Mouse (Mus musculus) urinary bladder, postnatal 36 days (tissue): ENCODE measurements at regions not wholly inside any gene's neighbourhood (a gene's known extent, or its start where the extent isn't known, plus 50 kb on each side); places are given as distances from the start of the nearest gene placed in this dataset.
A peak's percentile ranks its signal among the peaks of the same experiment; 100 is the strongest.

ENCODE experiments used
- DNase-seq, 2 experiments: peaks; one replicate each; pipeline ENCODE4 v3.0.0; 2022; ENCODE audit warnings: low spot score in 2 of 2, mixed read lengths in 1 of 2

DNA sequence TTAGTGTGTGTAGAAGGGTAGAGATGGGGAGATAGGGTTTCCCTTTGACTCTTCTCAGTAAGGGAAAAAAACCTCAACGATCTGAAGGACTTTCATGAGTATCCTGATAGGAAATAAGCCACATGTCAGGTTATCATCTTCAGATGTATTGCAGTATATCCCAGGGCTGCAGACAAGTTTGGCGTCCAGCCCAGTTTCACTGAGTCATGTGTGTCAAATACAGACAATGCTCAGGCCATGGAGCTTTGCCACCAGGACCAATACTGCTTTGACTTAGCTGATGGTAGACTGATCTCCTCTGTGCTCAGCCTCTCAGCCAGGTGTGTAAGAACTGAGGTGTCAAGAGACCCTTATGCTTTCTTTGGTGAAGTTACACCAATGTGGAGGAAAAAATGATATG lies 62.9 kb downstream of the Cst10 start:
- DNase-seq, result no peak

DNA sequence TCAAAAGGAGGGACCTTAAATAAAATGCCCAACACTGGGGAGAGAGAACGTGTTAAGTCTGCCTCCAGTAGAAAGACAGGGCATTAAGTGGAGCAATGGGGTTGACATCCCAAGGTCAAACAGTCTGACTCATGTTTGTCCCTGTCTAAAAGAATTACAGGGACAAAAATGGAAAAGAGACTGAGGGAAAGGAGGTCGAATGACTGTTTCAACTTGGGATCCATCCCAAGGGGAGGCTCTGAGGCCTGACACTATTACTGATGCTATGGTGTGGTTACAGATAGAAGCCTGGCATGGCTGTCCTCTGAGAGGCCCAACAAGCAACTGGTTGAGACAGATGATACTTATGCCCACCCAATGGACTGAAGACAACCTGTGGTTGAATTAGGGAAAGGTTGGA lies 67.6 kb downstream of the Cst10 start:
- no peak for DNase-seq

GRCm38 (mm10) chr2:149493280-149493988 lies 88.6 kb downstream of the Cst10 start:
- DNase-seq, result no peak

DNA sequence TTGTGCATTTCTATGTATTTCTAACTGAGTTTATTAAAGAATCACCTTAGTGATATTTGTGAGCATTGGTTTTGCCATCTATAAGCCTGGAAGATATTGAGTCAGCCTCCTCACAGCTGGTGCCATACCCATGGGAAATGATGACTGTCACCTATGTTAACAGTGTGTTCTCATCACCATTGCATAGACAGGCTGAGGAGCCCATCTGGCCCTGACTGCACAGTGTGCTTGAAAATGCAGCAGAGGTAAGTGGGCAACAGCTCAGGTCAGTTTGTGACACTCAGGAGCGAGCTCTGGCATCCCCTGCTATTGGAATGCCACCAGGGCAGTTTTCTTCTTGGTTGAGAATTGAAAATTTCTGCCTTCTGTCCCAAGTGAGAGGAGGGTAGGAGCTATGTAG lies 108.0 kb downstream of the Cst10 start:
- DNase-seq, result no peak

DNA sequence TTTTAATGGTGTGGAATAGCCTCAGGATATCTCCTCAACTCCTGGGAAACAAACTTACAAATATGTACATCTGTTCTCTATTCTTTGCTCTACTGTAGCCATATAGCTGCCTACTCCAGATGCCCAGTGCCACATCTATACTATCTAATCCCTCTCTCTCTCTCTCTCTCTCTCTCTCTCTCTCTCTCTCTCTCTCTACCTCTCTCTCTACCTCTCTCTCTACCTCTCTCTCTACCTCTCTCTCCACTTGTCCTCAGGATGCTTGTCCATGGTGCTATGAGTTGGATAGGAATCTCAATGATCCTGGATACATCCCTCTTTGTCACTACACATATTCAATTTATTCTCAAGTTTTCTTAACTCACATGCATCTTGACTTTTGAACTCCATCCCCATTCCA lies 119.6 kb downstream of the Cst10 start:
- DNase-seq, result no peak

DNA sequence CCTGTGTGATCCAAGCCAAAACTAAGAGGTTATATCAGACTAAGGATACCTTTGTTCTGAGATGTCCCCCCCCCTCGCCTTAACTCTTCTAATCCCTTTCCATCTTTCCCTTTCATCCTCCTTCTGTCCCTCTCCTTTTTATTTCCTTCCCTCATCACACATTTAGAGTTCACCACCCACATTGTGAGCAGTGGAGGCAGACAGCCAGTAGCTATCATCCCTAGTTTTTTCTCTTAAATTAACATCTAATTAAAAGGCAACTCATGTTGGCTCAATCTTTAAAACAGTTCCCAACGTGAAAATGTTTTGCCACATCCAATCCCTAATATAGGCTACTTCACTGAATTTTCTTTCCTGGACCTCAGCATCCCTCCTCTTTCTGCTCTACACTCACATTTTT lies 138.0 kb downstream of the Cst10 start:
- no peak for DNase-seq

GRCm38 (mm10) chr2:149545708-149546107 lies 140.9 kb downstream of the Cst10 start:
- DNase-seq, result no peak

GRCm38 (mm10) chr2:149546639-149547200 lies 141.9 kb downstream of the Cst10 start:
- no peak for DNase-seq

- no peak for DNase-seq
These were observed 150.4 kb downstream of the Cst10 start for GRCm38 (mm10) chr2:149555209-149555608.

GRCm38 (mm10) chr2:149573773-149574172 lies 168.9 kb downstream of the Cst10 start:
- DNase-seq, result no peak

GRCm38 (mm10) chr2:149602581-149602980 lies 197.7 kb downstream of the Cst10 start:
- DNase-seq, result no peak

- no peak for DNase-seq
These were observed 208.5 kb downstream of the Cst10 start for GRCm38 (mm10) chr2:149613381-149613780.

DNA sequence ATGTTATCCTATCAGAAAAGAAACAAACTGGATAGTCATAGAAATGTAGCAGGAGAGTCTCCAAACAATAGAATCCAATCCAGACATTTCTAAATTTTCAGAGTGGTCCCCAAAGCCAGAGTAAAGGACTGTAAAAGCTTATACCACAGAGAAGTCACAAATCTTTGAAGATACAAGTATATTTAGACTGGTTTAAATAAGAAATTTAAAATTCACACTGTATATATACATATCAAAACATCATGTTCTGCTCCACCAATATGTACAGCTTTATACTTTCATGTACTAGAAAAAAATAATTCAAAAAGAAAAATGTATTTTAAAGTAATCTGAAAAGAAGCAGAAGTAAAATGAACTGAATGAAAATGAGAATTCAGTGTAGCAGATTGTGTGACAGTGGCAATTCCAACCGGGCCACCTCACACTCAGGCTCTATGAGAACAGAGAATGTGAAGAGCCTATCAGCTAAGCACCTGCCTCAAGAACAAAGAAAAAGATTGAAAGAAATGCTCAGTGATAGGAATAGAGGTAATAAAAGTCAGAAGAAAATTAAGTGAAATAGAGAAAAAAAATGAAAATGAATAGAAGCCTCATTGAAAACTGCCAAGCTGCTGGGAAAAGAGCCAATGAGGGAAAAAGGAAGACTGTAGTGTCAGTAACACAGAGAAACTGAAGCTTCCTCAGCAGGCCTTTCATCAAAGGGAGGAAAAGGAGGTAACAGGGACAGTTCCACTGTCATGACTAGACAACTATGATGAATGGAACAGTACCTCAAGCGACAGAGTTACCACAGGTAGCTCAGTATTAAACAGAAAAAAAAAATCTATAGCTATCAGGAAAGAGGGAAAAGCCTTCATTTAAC lies 209.5 kb downstream of the Cst10 start:
- DNase-seq, result no peak

DNA sequence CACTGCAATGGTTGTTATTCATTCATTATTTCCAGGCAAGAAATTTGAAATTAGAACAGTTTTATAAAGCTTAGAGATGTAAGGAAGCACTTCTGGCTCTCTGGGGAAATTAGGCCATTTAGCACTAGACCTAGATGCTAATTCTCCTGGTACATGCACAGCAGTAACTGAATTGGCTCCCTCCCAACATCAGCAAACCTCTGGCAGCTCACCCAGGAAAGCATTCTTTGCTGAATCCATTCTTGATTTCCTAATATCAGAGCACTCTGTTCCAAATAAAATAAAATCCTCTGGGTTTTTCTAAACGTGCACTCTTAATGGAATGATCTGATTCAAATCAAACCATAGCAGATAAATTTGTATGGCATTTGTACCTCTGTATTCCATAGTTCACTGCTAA lies 203.4 kb upstream of the Syndig1 start:
- DNase-seq, result peak in 1 of 2 experiments; percentile 73

DNA sequence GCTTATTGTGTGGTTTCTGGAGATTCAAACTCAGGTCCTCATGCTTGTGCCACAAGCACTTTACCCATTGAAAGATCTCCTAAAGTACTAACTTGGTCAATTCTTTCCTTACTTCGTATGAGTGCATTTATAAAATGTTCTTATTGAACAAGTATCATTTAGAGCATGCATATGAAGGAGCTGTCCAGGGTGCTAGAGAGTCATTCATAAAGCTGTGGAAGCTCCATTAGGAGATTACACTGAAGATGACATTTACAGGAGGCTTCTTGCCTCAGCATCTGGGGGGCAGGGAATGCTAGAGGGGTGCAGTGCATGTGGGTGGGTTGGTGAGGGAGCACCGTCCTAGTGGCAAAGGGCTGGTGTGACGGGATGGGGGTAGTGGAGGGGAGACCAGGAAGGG lies 187.8 kb upstream of the Syndig1 start:
- DNase-seq, result no peak

DNA sequence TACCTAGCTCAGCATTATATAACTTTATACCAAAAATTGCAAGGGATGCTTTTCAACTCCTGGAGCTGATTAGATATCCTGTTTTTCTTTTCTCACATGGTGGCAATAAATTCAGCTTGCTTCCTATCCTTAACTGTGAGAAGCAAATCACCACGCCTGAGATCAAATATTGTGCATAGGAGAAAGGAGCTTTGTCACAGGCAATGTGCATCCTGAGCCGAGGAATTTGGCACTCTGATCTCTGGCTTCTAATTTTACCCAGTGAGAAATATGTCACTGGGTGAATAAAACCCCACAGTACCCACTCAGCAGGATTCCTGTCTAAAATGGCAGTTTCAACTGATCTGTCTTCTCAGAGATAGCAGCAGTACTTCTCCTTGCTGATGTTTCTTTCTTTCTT lies 177.2 kb upstream of the Syndig1 start:
- no peak for DNase-seq

- no peak for DNase-seq
These were observed 167.9 kb upstream of the Syndig1 start for GRCm38 (mm10) chr2:149661086-149661485.

GRCm38 (mm10) chr2:149664377-149664776 lies 164.6 kb upstream of the Syndig1 start:
- no peak for DNase-seq

DNA sequence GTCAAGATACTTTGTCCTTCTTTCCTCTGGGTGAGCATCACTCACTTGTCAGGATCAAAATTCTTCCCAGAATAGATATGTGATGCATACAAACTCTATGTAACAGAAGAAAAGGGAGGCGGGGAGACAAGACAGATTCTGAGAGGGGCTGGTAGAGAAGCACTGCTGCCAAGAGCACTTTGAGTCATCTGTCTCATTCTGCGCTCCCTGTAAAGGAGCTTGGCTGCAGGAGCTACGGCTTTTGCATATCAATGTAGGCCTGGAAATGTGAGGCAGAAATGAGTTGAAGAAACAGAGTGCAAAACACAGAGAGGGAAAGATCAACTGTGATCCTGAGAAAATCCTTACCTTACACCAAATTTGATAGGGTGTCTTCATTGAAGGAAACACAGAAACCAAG lies 162.6 kb upstream of the Syndig1 start:
- no peak for DNase-seq

DNA sequence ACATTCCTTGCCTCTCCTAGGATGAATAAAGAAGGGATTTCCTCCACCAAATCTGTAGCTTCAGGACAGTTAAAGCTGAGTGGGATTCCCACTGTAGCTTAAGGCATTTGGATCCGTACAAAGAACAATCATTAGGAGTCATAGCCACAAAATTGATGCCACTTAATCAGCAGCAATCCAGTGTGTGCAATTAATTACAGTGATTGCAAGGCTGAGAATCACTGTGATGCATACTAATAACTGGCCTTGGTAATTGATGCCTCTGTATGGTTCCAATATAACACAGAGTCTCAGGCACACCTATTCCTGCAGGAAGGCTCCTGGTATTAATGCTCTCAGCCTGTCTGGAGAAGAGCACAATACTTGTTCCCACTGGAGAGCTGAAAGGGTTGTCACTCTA lies 157.1 kb upstream of the Syndig1 start:
- no peak for DNase-seq

GRCm38 (mm10) chr2:149679822-149680459 lies 149.1 kb upstream of the Syndig1 start:
- no peak for DNase-seq

DNA sequence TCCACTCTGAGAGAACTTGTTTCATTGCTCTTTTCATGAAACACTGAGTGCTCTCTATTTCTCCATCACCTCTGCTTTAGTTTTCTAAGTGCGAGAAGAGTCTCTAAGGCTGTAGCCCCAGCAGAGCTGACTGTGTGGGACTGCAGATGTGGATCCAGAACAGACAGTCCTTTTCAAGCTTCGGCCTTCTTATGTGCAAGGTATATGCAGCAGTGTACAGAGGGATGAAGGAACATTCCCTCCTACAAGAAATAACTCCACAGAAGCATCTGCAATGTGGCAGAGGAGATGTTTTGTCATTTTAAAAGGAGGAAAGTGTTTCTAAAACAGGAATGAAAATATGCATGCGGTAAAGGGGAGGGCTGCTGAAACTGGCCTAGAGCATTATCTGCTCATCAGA lies 106.7 kb upstream of the Syndig1 start:
- DNase-seq, result no peak
